Mouse (Mus musculus) monocyte, adult 2 months (primary cell): ENCODE measurements around the gene Zfp663.

Experiments
- DNase-seq, 2 experiments: peaks; one replicate each; pipeline ENCODE4 v3.0.0; 2022; ENCODE audit warnings: low spot score in 2 of 2, low read depth in 1 of 2

Gene Zfp663

GRCm38 (mm10) chr2:165321981-165322735 is 46.4 kb downstream of the Zfp663 start:
- no peak for DNase-seq

- no peak for DNase-seq
Measured at GRCm38 (mm10) chr2:165321381-165321888, 47.1 kb downstream of the Zfp663 start.

GRCm38 (mm10) chr2:165320531-165321150 is 47.9 kb downstream of the Zfp663 start:
- DNase-seq: no peak

- no peak for DNase-seq
Measured at GRCm38 (mm10) chr2:165319503-165319902, 49.0 kb downstream of the Zfp663 start.

- no peak for DNase-seq
Measured at GRCm38 (mm10) chr2:165318941-165319340, 49.6 kb downstream of the Zfp663 start.

- no peak for DNase-seq
Measured at GRCm38 (mm10) chr2:165317621-165318263, 50.8 kb downstream of the Zfp663 start.

GRCm38 (mm10) chr2:165316837-165317473 is 51.6 kb downstream of the Zfp663 start:
- peak in 1 of 2 experiments; percentile 75 for DNase-seq

- DNase-seq: no peak
Measured at GRCm38 (mm10) chr2:165316204-165316603, 52.3 kb downstream of the Zfp663 start.

- no peak for DNase-seq
Measured at GRCm38 (mm10) chr2:165314197-165314596, 54.3 kb downstream of the Zfp663 start.

- DNase-seq: no peak
Measured at GRCm38 (mm10) chr2:165312381-165312780, 56.1 kb downstream of the Zfp663 start.

GRCm38 (mm10) chr2:165311577-165311976 is 57.0 kb downstream of the Zfp663 start:
- no peak for DNase-seq

GRCm38 (mm10) chr2:165310818-165311425 is 57.6 kb downstream of the Zfp663 start:
- no peak for DNase-seq

- DNase-seq: no peak
Measured at GRCm38 (mm10) chr2:165307801-165308200, 60.7 kb downstream of the Zfp663 start.

- DNase-seq: no peak
Measured at GRCm38 (mm10) chr2:165305438-165305837, 63.1 kb downstream of the Zfp663 start.

GRCm38 (mm10) chr2:165304819-165305218 is 63.7 kb downstream of the Zfp663 start:
- DNase-seq: no peak

- no peak for DNase-seq
Measured at GRCm38 (mm10) chr2:165303354-165304012, 65.0 kb downstream of the Zfp663 start.

- DNase-seq: no peak
Measured at GRCm38 (mm10) chr2:165301409-165301808, 67.1 kb downstream of the Zfp663 start.
